Mouse (Mus musculus): ENCODE results near the gene Reg3g.
"Not testable (repeated sequence)": the region's sequence is repeated elsewhere in the genome, so short reads cannot be mapped to it uniquely, and the experiment has no call there.

Reg3g gene

DNA sequence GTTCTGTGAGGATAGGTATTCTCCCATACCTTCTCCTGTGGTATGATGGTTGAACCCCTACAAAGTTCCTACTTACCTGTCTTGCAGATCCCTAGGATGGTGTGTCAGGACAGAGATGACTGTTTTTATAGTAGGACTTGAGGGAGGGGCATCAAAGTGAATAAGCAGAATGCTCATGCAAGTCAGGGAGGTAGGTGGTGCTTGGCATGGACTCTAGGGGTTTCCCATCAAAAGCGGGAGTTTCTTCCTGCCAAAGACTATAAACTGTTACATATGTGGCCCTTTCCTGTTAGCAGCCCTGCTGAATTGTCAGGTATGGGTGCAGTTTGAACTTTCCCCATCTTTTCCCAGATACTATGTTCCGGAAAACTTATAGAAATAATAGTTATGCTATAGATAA, at the start of gene Reg3g:
Reg3g (minus strand) TSS at position 101 of the 400 bp plus-strand sequence.
- no peak for DNase-seq (ENCODE audit: low spot score in 2 of 2)

DNA sequence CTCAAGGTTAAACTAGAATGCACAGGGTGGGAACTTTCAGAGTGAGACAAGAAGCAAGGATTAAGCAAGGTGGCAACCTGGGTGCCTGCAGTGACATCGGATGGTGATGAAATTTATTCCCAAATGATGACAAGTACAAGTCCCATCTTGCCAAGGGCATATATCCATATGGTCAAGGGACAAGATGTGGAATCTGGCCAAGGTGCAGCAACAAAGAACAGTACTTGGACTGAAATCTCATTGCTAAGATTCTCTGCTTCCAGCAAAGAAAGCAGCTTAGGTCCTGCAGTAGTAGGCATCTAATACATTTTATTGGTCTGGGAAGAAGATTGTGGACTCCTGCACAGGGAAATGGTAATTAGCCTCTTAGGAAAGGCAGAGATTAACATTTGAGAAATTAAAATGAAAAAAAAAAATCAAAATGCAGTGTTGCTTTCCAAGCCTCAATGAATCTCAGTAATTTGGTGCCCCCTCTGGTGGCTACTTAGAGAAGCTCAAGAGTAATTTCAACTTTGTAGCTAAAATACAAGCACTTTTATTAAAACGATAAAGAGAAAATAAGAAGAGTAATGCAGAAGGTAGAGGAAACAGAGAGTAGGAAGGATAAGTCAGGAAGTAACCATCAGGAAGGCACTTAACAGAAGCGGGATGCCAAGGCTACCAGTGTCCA, 47.2 kb upstream of the Reg3g start:
- no peak for DNase-seq (ENCODE audit: low spot score in 2 of 2)

DNA sequence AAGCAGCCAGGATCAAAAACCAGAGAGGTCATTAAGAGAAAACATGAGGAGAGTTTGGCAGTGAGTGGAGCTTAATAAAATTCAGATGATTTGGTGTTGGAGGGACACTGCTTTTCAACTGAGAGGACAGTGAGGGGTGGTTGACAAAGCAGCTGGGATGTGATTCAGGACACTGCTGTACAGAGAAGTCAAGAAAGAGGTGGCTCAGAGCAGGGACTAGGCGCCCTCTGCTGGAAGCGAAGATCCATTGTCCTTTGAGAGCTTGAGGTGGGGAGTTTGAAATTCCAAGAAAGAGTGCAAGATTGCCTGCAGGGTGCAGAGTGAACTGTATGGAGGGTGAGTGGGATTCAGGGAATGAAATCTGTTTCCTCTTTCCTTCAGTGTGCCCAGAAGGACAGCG, 44.2 kb upstream of the Reg3g start:
- DNase-seq (ENCODE audit: low spot score in 2 of 2): no peak

DNA sequence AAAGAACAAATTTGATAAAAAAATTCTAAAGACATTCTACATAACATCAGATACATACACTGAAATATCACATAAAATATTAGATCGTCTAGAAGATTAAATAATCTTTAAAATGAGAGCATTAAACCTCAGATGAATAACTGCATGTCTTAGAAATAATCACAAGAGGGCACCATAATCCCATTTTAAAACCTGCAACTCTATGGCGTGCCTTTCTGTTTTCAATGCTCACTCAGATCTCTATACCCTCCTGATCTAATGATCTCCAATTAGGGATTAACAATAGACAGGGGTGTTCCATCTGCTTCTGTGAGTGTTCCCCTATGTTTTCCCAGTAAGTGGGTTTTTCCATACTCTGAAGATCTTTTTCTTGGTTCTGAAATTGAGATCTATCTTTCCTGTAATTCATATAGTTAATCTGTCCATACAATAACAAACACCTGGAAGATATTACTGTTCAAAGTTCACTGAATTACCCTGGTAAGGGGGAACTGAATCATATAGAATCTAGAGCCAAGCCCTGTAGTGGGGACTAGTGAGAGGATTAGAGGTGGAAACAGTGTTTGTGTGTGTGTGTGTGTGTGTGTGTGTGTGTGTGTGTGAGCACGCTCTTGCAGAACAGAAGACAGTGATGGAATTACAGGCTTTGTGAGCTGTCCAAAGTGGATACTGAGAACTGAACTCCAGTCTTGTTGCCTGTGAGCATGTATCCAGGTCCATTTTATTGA, 41.7 kb upstream of the Reg3g start:
- no peak for DNase-seq (ENCODE audit: low spot score in 2 of 2)

DNA sequence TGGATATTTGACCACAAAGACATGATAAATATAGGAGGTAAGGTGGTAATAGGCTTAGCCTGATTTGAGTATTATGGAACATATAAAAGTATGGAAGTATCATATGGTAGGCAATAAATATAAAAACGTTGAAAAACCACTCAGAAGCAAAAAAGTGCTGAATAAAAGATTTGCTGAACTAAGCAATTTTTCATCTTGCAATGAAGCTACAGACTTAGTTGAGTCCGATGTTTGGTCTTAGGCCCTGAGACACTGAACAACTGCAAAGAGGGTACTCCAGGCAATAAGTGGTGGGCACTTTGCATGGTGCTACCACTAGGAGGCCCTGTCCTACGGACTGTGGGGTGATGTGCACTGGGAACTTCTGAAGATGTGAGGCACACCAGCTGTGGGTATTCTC, 37.1 kb upstream of the Reg3g start:
- no peak for DNase-seq (ENCODE audit: low spot score in 2 of 2)

DNA sequence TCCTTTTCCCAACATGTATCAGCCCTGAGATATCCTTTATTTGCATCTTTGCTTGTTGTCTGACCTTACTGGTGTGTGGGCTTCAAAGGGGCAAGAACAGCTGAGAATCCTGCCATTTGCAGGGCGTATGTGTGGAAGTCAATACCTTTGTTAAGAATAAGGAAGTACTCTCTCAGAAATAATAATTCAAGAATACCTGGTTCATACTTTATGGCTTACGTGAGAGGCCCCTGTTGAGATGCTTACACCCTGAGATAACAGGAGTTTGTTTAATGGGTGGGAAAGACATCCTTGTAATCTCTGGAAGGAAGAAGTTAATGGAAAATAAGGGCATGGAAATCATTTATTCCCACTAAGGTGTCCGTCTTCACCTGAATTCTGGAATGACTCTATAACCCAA, 26.0 kb upstream of the Reg3g start:
- no peak for DNase-seq (ENCODE audit: low spot score in 2 of 2)

DNA sequence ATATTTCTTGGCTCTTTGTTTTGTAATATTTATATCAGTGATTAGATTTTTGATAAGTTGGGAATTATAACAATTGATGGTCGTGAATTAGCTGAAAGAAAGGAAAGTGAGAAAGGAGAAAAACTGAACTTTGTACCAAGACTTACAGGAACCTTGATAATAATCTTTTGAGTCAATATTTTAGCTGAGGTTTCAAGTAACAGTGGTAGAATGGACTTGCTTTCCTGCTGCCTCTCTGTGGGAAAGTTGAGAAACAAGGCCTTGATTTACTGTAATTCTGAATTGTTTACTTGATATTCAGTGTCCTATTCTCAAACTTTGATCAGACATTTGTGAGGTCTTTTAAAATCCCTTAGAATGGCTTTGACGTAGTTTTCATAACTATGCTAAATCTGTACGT, 615 bp upstream of the Reg3g start:
- DNase-seq (ENCODE audit: low spot score in 2 of 2): no peak

DNA sequence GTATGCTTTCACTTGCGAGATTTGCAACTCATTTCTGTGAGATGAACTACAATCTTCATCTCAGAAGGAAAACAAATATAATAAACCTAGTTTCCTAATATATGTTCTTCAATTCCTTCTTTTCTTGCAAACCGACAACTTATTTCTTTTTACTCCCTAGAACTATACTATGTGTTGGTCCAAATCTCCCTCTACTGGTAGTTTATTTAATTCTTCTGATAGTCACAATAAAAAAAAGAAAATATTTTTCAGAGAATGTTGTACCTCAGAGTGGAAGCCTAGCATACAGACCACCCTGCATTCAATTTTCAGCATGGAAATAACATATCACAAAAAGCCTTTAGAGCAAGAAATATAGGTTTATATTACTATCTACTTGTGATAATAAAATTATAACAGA, 5.4 kb downstream of the Reg3g start:
- no peak for DNase-seq (ENCODE audit: low spot score in 2 of 2)

DNA sequence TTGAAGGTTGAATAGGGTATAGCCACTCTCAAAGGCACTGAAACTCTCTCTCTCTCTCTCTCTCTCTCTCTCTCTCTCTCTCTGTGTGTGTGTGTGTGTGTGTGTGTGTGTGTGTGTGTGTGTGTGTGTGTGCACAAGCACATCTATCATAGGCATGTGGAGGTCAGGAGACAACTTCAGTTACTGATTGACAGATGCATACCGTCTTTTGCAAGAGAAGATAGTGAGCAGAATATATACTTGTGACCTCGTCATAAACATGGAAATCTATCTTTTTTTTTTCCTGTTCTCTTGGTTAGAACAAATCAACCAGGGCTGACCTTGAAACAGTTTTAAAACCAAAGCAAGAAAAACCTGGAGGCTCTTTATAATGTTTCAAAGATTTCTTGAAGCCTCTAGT, 6.3 kb downstream of the Reg3g start:
- DNase-seq (ENCODE audit: low spot score in 2 of 2): no peak

DNA sequence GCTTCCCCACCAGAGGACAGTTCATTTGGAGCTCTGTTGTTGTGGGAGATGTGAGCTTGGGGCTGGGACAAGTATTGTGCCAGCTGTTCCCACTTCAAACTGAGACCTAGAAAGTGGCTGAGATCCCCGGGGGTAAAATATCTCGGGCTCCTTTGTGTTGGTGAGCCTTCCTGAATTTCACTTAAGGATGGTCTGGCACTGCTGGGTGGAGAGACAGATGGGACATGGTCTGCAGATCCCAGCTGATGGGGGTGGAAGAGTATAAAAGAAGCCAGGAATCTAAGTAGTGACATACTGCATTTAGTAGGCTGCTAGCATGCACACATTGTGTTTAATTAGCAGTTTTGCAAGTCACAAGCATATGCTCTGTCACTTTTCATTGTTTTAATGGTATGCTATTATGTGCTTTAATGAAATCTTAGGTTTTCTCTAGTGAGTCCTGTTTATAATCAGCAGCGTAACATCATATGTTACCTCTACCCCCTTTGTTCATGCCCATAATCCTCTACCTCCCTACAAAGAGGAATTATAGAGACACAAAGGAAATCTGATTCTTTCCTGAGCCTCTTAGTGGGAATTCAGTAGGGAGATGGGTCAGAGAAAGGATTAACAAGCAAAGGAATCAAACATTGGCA, 8.4 kb downstream of the Reg3g start:
- DNase-seq (ENCODE audit: low spot score in 2 of 2): no peak

DNA sequence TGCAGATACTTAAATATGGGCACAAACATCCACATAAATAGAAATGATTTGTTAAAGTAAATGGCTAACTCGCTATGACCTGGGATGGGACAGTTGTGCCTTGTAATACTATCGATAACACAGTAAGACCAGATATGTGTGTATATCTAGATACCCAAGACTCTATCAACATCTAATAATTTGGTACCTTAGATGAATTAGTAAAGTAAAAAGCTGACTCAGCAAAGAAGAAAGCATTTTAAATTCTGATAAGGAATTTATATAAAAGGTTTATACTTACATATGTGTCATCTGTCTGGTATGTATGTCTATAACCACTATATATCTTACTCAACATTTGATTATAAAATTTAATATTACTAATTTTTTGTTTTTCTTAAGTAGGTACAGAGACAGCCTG, 15.9 kb downstream of the Reg3g start:
- DNase-seq (ENCODE audit: low spot score in 2 of 2): no peak

DNA sequence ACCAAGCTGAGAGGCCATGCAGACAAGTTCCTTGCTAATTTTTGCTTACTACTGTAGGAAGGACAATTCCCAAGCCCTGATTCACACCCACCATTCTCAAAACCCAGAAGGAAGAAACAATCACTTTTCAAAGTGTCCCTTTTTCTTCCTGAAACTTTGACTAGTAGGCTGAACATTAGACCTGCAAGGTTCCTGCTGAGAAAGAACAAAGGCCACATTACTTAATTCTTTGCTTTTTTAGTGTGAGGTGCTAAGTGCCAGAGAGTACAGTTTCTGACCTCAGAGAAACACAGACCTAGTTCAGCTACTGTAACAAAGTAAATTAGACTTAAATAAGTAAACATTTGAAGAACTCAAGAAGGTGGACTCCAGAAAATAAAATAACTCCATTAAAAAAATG, 20.3 kb downstream of the Reg3g start:
- DNase-seq (ENCODE audit: low spot score in 2 of 2): no peak

DNA sequence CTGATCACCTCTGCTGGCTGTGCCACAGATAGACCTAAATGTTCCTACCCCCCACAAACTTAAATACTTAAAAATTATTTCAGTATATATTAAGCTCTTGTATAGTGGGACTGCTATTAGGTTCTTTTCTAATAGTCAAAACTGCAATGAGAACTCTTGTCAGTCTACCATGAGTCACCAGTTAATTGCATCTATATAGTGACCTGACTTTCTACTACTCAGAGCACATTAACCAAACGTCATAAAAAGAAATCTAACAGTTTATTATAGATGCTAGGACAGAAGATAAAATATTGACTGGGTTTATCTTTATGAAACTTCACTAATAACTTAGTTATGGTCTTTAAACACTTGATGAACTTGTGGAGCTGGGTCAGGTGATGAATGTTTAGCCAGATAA, 21.5 kb downstream of the Reg3g start:
- no peak for DNase-seq (ENCODE audit: low spot score in 2 of 2)

DNA sequence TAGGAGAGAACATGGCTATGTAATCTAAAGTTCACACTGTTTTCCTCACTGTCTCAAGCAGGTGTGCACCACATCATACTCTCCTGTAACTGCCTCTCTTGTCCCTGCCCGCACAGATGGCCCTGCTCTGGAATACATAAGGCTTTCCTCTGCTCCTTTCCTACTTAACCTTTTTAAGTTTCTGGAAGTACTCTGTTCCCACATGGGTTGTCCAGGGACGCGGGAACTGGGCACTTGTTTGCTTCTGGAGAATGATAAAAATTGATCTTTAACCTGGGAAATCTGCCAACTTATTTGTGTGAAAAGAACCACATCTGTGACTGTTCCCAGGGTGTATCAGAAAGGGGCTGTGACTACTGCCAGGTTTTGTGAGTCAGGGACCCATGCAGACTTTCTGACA, 43.2 kb downstream of the Reg3g start:
- no peak for DNase-seq (ENCODE audit: low spot score in 2 of 2)

DNA sequence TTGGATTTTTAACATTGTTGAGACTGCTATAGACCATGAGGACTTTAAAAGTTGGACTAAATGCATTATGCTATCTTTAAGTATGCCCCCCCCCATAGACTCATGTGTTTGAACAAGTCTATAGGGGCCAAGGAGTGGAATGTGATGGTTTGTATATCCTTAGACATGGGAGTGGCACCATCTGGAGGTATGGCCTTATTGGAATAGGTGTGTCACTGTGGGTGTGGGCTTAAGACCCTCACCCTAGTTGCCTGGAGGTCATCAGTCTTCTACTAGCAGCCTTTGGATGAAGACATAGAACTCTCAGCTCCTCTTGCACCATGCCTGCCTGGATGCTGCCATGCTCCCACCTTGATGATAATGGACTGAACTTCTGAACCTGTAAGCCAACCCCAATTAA, 46.3 kb downstream of the Reg3g start, which contains the start of gene Reg1:
Reg1 (plus strand) TSS at position 301 of the 400 bp plus-strand sequence.
- not testable (repeated sequence) for DNase-seq (ENCODE audit: low spot score in 2 of 2)

Data from spleen, postnatal 4 days (tissue).